Mouse (Mus musculus): ENCODE data around the gene Snrnp27. TPM values are rescaled to one million over a fixed set of nuclear protein-coding genes. Genes with fewer than 3 reads are reported as not detected.

Gene Snrnp27
- polyA plus RNA-seq, 1 experiment from 2014 or later: 86.4 TPM

GRCm38 (mm10) chr6:86686971-86687370, 2.6 kb upstream of the Snrnp27 start:
- TF ChIP-seq CTCF (IDR thresholded peaks at IDR 0.05; ENCODE audit: low read depth): no peak
- H3K4me3 ChIP-seq (ENCODE audit: low read depth, low read length): no peak overlapping the region
- no peak for ATAC-seq
- H3K9ac ChIP-seq (ENCODE audit: low read depth, low read length): no peak overlapping the region
- 65% methylated on average over 1 of the region's 1 CpGs for WGBS
- H3K36me3 ChIP-seq (ENCODE audit: control insufficient read depth, insufficient read depth): peaks cover 30% of the 10 kb centered on the region
- H3K4me2 ChIP-seq (replicated peaks; ENCODE audit: low read depth): no peak overlapping the region
- H3K27ac ChIP-seq (ENCODE audit: low read depth, low read length): no peak overlapping the region
- H3K4me1 ChIP-seq (replicated peaks; ENCODE audit: control insufficient read depth, insufficient read depth, low read length): no peaks in the 10 kb centered on the region
- H3K9me3 ChIP-seq (ENCODE audit: control insufficient read depth): no peaks in the 10 kb centered on the region
- H3K27me3 ChIP-seq (replicated peaks; ENCODE audit: control insufficient read depth, insufficient read depth, low read length): no peaks in the 10 kb centered on the region

- ATAC-seq: no peak
- H3K27ac ChIP-seq (ENCODE audit: low read depth, low read length): peak overlapping the region; percentile 83; the same call in 1 of the 2 replicates
- H3K9me3 ChIP-seq (ENCODE audit: control insufficient read depth): no peaks in the 10 kb centered on the region
- H3K4me3 ChIP-seq (ENCODE audit: low read depth, low read length): peak overlapping the region; percentile 76
- peaks cover 29% of the 10 kb centered on the region for H3K36me3 ChIP-seq (ENCODE audit: control insufficient read depth, insufficient read depth)
- WGBS: 32% methylated on average over 12 of the region's 12 CpGs
- peak overlapping the region; percentile 70 for H3K4me2 ChIP-seq (replicated peaks; ENCODE audit: low read depth)
- TF ChIP-seq CTCF (IDR thresholded peaks at IDR 0.05; ENCODE audit: low read depth): no peak
- H3K4me1 ChIP-seq (replicated peaks; ENCODE audit: control insufficient read depth, insufficient read depth, low read length): no peaks in the 10 kb centered on the region
- H3K9ac ChIP-seq (ENCODE audit: low read depth, low read length): peak overlapping the region; percentile 82
- H3K27me3 ChIP-seq (replicated peaks; ENCODE audit: control insufficient read depth, insufficient read depth, low read length): no peaks in the 10 kb centered on the region
Observed at GRCm38 (mm10) chr6:86684655-86685011, 311 bp upstream of the Snrnp27 start.

GRCm38 (mm10) chr6:86681289-86681688, 3.0 kb downstream of the Snrnp27 start:
- TF ChIP-seq CTCF (IDR thresholded peaks at IDR 0.05; ENCODE audit: low read depth): no peak
- H3K4me1 ChIP-seq (replicated peaks; ENCODE audit: control insufficient read depth, insufficient read depth, low read length): no peaks in the 10 kb centered on the region
- H3K36me3 ChIP-seq (ENCODE audit: control insufficient read depth, insufficient read depth): peaks cover 51% of the 10 kb centered on the region
- no peak for ATAC-seq
- H3K27ac ChIP-seq (ENCODE audit: low read depth, low read length): no peak overlapping the region
- H3K27me3 ChIP-seq (replicated peaks; ENCODE audit: control insufficient read depth, insufficient read depth, low read length): no peaks in the 10 kb centered on the region
- no peaks in the 10 kb centered on the region for H3K9me3 ChIP-seq (ENCODE audit: control insufficient read depth)
- H3K9ac ChIP-seq (ENCODE audit: low read depth, low read length): no peak overlapping the region
- no peak overlapping the region for H3K4me3 ChIP-seq (ENCODE audit: low read depth, low read length)
- H3K4me2 ChIP-seq (replicated peaks; ENCODE audit: low read depth): no peak overlapping the region
- 90% methylated on average over 3 of the region's 3 CpGs for WGBS

- peaks cover 73% of the 10 kb centered on the region for H3K36me3 ChIP-seq (ENCODE audit: control insufficient read depth, insufficient read depth)
- no peak for ATAC-seq
Observed at GRCm38 (mm10) chr6:86678341-86678740, 6.0 kb downstream of the Snrnp27 start.

GRCm38 (mm10) chr6:86670873-86671272, 13.4 kb downstream of the Snrnp27 start:
- no peak overlapping the region for H3K9ac ChIP-seq (ENCODE audit: low read depth, low read length)
- TF ChIP-seq CTCF (IDR thresholded peaks at IDR 0.05; ENCODE audit: low read depth): peak; percentile 99
- peaks cover 33% of the 10 kb centered on the region for H3K36me3 ChIP-seq (ENCODE audit: control insufficient read depth, insufficient read depth)
- H3K4me1 ChIP-seq (replicated peaks; ENCODE audit: control insufficient read depth, insufficient read depth, low read length): no peaks in the 10 kb centered on the region
- no peaks in the 10 kb centered on the region for H3K27me3 ChIP-seq (replicated peaks; ENCODE audit: control insufficient read depth, insufficient read depth, low read length)
- H3K4me3 ChIP-seq (ENCODE audit: low read depth, low read length): no peak overlapping the region
- WGBS: 11% methylated on average over 2 of the region's 2 CpGs
- no peak overlapping the region for H3K4me2 ChIP-seq (replicated peaks; ENCODE audit: low read depth)
- no peak for ATAC-seq
- no peak overlapping the region for H3K27ac ChIP-seq (ENCODE audit: low read depth, low read length)
- no peaks in the 10 kb centered on the region for H3K9me3 ChIP-seq (ENCODE audit: control insufficient read depth)

More at GRCm38 (mm10) chr6:86678341-86678740, 6.0 kb downstream of the Snrnp27 start:
- H3K27ac ChIP-seq (ENCODE audit: low read depth, low read length): no peak overlapping the region
- no peak overlapping the region for H3K4me2 ChIP-seq (replicated peaks; ENCODE audit: low read depth)
- no peaks in the 10 kb centered on the region for H3K27me3 ChIP-seq (replicated peaks; ENCODE audit: control insufficient read depth, insufficient read depth, low read length)
- TF ChIP-seq CTCF (IDR thresholded peaks at IDR 0.05; ENCODE audit: low read depth): no peak
- H3K9ac ChIP-seq (ENCODE audit: low read depth, low read length): no peak overlapping the region
- H3K4me3 ChIP-seq (ENCODE audit: low read depth, low read length): no peak overlapping the region
- H3K4me1 ChIP-seq (replicated peaks; ENCODE audit: control insufficient read depth, insufficient read depth, low read length): no peaks in the 10 kb centered on the region
- WGBS: 67% methylated on average over 6 of the region's 6 CpGs
- no peaks in the 10 kb centered on the region for H3K9me3 ChIP-seq (ENCODE audit: control insufficient read depth)

- no peaks in the 10 kb centered on the region for H3K27me3 ChIP-seq (replicated peaks; ENCODE audit: control insufficient read depth, insufficient read depth, low read length)
- peak overlapping the region; percentile 47 for H3K27ac ChIP-seq (ENCODE audit: low read depth, low read length)
- H3K9ac ChIP-seq (ENCODE audit: low read depth, low read length): peak overlapping the region; percentile 87; the same call in 1 of the 2 replicates
- 2% methylated on average over 36 of the region's 37 CpGs for WGBS
- H3K4me2 ChIP-seq (replicated peaks; ENCODE audit: low read depth): peak overlapping the region; percentile 82
- ATAC-seq: peak; percentile 99
- H3K4me1 ChIP-seq (replicated peaks; ENCODE audit: control insufficient read depth, insufficient read depth, low read length): no peaks in the 10 kb centered on the region
- no peaks in the 10 kb centered on the region for H3K9me3 ChIP-seq (ENCODE audit: control insufficient read depth)
- TF ChIP-seq CTCF (IDR thresholded peaks at IDR 0.05; ENCODE audit: low read depth): no peak
- H3K4me3 ChIP-seq (ENCODE audit: low read depth, low read length): peak overlapping the region; percentile 96
- peaks cover 21% of the 10 kb centered on the region for H3K36me3 ChIP-seq (ENCODE audit: control insufficient read depth, insufficient read depth)
Observed at GRCm38 (mm10) chr6:86669240-86669727, 15.0 kb downstream of the Snrnp27 start.

Data from intestine, postnatal 0 days (tissue).